Mouse (Mus musculus) liver, embryonic 14.5 days (tissue): ENCODE data around the gene Wdr31.
"Not testable (repeated sequence)": the region's sequence is repeated elsewhere in the genome, so short reads cannot be mapped to it uniquely, and the experiment has no call there.

ENCODE experiments used
- CTCF ChIP-seq: IDR thresholded peaks from 2 replicates; pipeline ENCODE4 v1.5.1; 2016; ENCODE audit warnings: antibody characterized with exemption, low read depth, control low read depth
- EP300 ChIP-seq: IDR thresholded peaks from 2 replicates; pipeline ENCODE4 v1.6.1; 2016; ENCODE audit warnings: antibody characterized with exemption, low read depth

- peak; percentile 72 for TF ChIP-seq CTCF
- TF ChIP-seq EP300: not testable (repeated sequence)
These were observed 8.9 kb upstream of the Wdr31 start for GRCm38 (mm10) chr4:62479593-62479936.
